26 mouse cellular contexts compared by ENCODE assay signal in genomic region chr12:68904770-68905169, GRCm38 (mm10).
"Had no signal": no experiment of that assay in that cellular context is flagged by ENCODE, and none has a peak within 500 bp of the region (broad histone marks: within the 10 kb centered on the region; RNA-seq: fewer than 3 reads in every experiment).

No protein-coding gene starts in this region.

- ATAC-seq: hindbrain, embryonic 16.5 days; intestine, embryonic 16.5 days; liver, embryonic 12.5 days had no signal

- DNase-seq: gastrocnemius, adult 2 months; gastrocnemius, postnatal 10 days; gastrocnemius, postnatal 25 days; heart, adult 2 months; heart, postnatal 10 days; heart, postnatal 4 days; kidney, adult 11 months; kidney, adult 2 months; kidney, adult 9 months; kidney, postnatal 14 days; kidney, postnatal 36 days; layer of hippocampus, adult 9-11 months; layer of hippocampus, postnatal 36 days; left cerebral cortex, postnatal 4 days had no signal

- H3K4me3 ChIP-seq: gastrocnemius, adult 2 months; heart, adult 2 months; heart, embryonic 12.5 days; hindbrain, embryonic 10.5 days; hindbrain, embryonic 12.5 days; kidney, embryonic 15.5 days; limb, embryonic 13.5 days; limb, embryonic 15.5 days; liver, embryonic 12.5 days had no signal

- H3K27me3 ChIP-seq: heart, embryonic 12.5 days; hindbrain, embryonic 12.5 days; kidney, embryonic 15.5 days; limb, embryonic 13.5 days; limb, embryonic 15.5 days; liver, embryonic 12.5 days had no signal

- H3K4me2 ChIP-seq: heart, embryonic 12.5 days; hindbrain, embryonic 12.5 days; hindbrain, embryonic 14.5 days; kidney, embryonic 15.5 days; limb, embryonic 13.5 days; limb, embryonic 15.5 days; liver, embryonic 12.5 days had no signal

- H3K27ac ChIP-seq: gastrocnemius, adult 2 months; heart, adult 2 months; hindbrain, embryonic 10.5 days; hindbrain, embryonic 12.5 days; hindbrain, embryonic 14.5 days; kidney, embryonic 15.5 days; kidney, postnatal 0 days; limb, embryonic 13.5 days; limb, embryonic 15.5 days; liver, embryonic 12.5 days; liver, embryonic 14.5 days had no signal

- H3K9me3 ChIP-seq: heart, embryonic 12.5 days; hindbrain, embryonic 10.5 days; hindbrain, embryonic 12.5 days; kidney, embryonic 15.5 days; limb, embryonic 13.5 days; limb, embryonic 15.5 days; liver, embryonic 12.5 days had no signal

- H3K36me3 ChIP-seq: heart, embryonic 12.5 days; hindbrain, embryonic 10.5 days; hindbrain, embryonic 12.5 days; kidney, embryonic 15.5 days; limb, embryonic 13.5 days; limb, embryonic 15.5 days; liver, embryonic 12.5 days had no signal

- H3K4me1 ChIP-seq: heart, embryonic 12.5 days; hindbrain, embryonic 10.5 days; hindbrain, embryonic 12.5 days; kidney, embryonic 15.5 days; limb, embryonic 15.5 days; liver, embryonic 12.5 days had no signal

- H3K9ac ChIP-seq: heart, embryonic 12.5 days; hindbrain, embryonic 12.5 days; hindbrain, embryonic 14.5 days; kidney, embryonic 15.5 days; limb, embryonic 13.5 days; limb, embryonic 15.5 days; liver, embryonic 12.5 days; liver, embryonic 14.5 days had no signal
